Mouse (Mus musculus) gastrocnemius, adult 18-20 months (tissue): ENCODE results near the gene Pate4. TPM values are rescaled to one million over a fixed set of nuclear protein-coding genes. Genes with fewer than 3 reads are reported as not detected.
"Not testable (repeated sequence)": the region's sequence is repeated elsewhere in the genome, so short reads cannot be mapped to it uniquely, and the experiment has no call there.

Source experiments
- DNase-seq: peaks from one replicate; pipeline ENCODE4 v3.0.0; 2021; ENCODE audit warnings: low spot score
- long read RNA-seq, 2 experiments: library from polyadenylated mRNA; stranded (forward); transcript quantifications; one replicate each; pipeline ENCODE4 v2.0.0; 2021
- total RNA-seq, 2 experiments: library from RNA; stranded (reverse); gene quantifications; 2 replicates each; pipeline ENCODE4 v1.2.3; 2021

The Pate4 gene
- not detected for total RNA-seq
- long read RNA-seq, experiment 1 = 0 reads
- long read RNA-seq, experiment 2 = 0 reads

GRCm38 (mm10) chr9:35611841-35612240 is at the start of gene Pate4:
Gene Pate4, minus strand, starts transcription at chr9:35611941.
- DNase-seq = no peak

- no peak for DNase-seq
Observed at GRCm38 (mm10) chr9:35648102-35648501, 36.4 kb upstream of the Pate4 start, which contains the start of gene Pate3. Gene Pate3, minus strand, starts transcription at chr9:35648202.

GRCm38 (mm10) chr9:35632981-35633380 is 21.2 kb upstream of the Pate4 start:
- DNase-seq = no peak

- DNase-seq = not testable (repeated sequence)
Observed at GRCm38 (mm10) chr9:35616784-35617183, 5.0 kb upstream of the Pate4 start.

GRCm38 (mm10) chr9:35614005-35614404 is 2.3 kb upstream of the Pate4 start:
- no peak for DNase-seq

- no peak for DNase-seq
Observed at GRCm38 (mm10) chr9:35607647-35608405, 3.9 kb downstream of the Pate4 start.

GRCm38 (mm10) chr9:35592903-35593302 is 18.8 kb downstream of the Pate4 start:
- DNase-seq = no peak

- no peak for DNase-seq
Observed at GRCm38 (mm10) chr9:35587674-35588073, 24.1 kb downstream of the Pate4 start.

- no peak for DNase-seq
Observed at GRCm38 (mm10) chr9:35574416-35574815, 37.3 kb downstream of the Pate4 start.

GRCm38 (mm10) chr9:35570663-35571062 is 41.1 kb downstream of the Pate4 start:
- no peak for DNase-seq

- DNase-seq = peak; percentile 94
Observed at GRCm38 (mm10) chr9:35569571-35570534, 41.9 kb downstream of the Pate4 start, which contains the start of the genes Pate2 and Hyls1. Gene Pate2, plus strand, starts transcription at chr9:35570284. Gene Hyls1, minus strand, starts transcription at chr9:35570398.

GRCm38 (mm10) chr9:35567995-35568394 is 43.7 kb downstream of the Pate4 start:
- no peak for DNase-seq

GRCm38 (mm10) chr9:35564536-35565240 is 47.1 kb downstream of the Pate4 start:
- no peak for DNase-seq

- no peak for DNase-seq
Observed at GRCm38 (mm10) chr9:35561583-35561982, 50.2 kb downstream of the Pate4 start.

GRCm38 (mm10) chr9:35561076-35561475 is 50.7 kb downstream of the Pate4 start:
- DNase-seq = no peak

- DNase-seq = peak; percentile 63
Observed at GRCm38 (mm10) chr9:35559009-35559890, 52.5 kb downstream of the Pate4 start.

GRCm38 (mm10) chr9:35558257-35559008 is 53.3 kb downstream of the Pate4 start, which contains the start of the genes Ddx25 and Pus3:
Gene Ddx25, minus strand, starts transcription at chr9:35558528.
Gene Pus3, plus strand, starts transcription at chr9:35558595.
- no peak for DNase-seq
